Mouse (Mus musculus): ENCODE data around the gene Rap2a. TPM values are rescaled to one million over a fixed set of nuclear protein-coding genes. Genes with fewer than 3 reads are reported as not detected.

Gene Rap2a
- polyA plus RNA-seq (2015; fragmentation: Illumina TruSeq; extraction: RNeasy Lipid Tissue Mini Kit (QIAGEN cat#74804); ENCODE audit: insufficient read depth, low replicate concordance) = 14.6 TPM

GRCm38 (mm10) chr14:120477982-120478568 lies at the start of gene Rap2a:
Rap2a (plus strand) TSS chr14:120478444.

Other genes with a start within 250 kb of the Rap2a start
- 90.3 TPM for gene Mbnl2, start 202.8 kb upstream of the Rap2a start, polyA plus RNA-seq (2015; fragmentation: Illumina TruSeq; extraction: RNeasy Lipid Tissue Mini Kit (QIAGEN cat#74804); ENCODE audit: insufficient read depth, low replicate concordance)